Mouse (Mus musculus) embryonic facial prominence, embryonic 12.5 days (tissue): ENCODE measurements around the gene Tle1. TPM values are rescaled to one million over a fixed set of nuclear protein-coding genes. Genes with fewer than 3 reads are reported as not detected.
A peak's percentile ranks its signal among the peaks of the same experiment; 100 is the strongest.

Experiments used
- ATAC-seq: fragments of 200-750 bp; cut with Nextera tagmentation; 2 replicates; pipeline ENCODE4 v1.8.0; 2017; ENCODE audit not compliant: insufficient number of reproducible peaks, insufficient read depth, low FRiP score, low TSS enrichment
- H3K27ac ChIP-seq: fragments of 300-500 bp; sonication (generic); 2 replicates; pipeline ENCODE4 v1.5.1; 2016; ENCODE audit warnings: mild to moderate bottlenecking
- H3K27me3 ChIP-seq: fragments of 300-500 bp; sonication (generic); 2 replicates; pipeline ENCODE4 v1.6.1; 2016; ENCODE audit warnings: mild to moderate bottlenecking, moderate library complexity
- H3K36me3 ChIP-seq: fragments of 300-500 bp; sonication (generic); 2 replicates; pipeline ENCODE4 v1.6.1; 2016; ENCODE audit warnings: mild to moderate bottlenecking
- H3K4me1 ChIP-seq: fragments of 300-500 bp; sonication (generic); 2 replicates; pipeline ENCODE4 v1.6.1; 2016
- H3K4me2 ChIP-seq: fragments of 300-500 bp; sonication (generic); replicated peaks from 2 replicates; pipeline ENCODE4 v1.6.1; 2016; ENCODE audit warnings: mild to moderate bottlenecking, moderate library complexity
- H3K4me3 ChIP-seq: fragments of 300-500 bp; sonication (generic); 2 replicates; pipeline ENCODE4 v1.5.1; 2016; ENCODE audit warnings: mild to moderate bottlenecking
- H3K9ac ChIP-seq: fragments of 300-500 bp; sonication (generic); 2 replicates; pipeline ENCODE4 v1.6.1; 2016; ENCODE audit warnings: mild to moderate bottlenecking, moderate library complexity
- H3K9me3 ChIP-seq: fragments of 300-500 bp; sonication (generic); 2 replicates; pipeline ENCODE4 v1.6.1; 2016; ENCODE audit warnings: mild to moderate bottlenecking, moderate library complexity
- whole genome bisulfite sequencing: fragments of 180-500 bp; shearing (Covaris S2); methylation state at CpG from one replicate; pipeline ENCODE4 v1.1.7; 2016; 5-methylcytosine and 5-hydroxymethylcytosine counted together
- polyA plus RNA-seq: library from polyadenylated mRNA; unstranded; fragments of >200 nt; fragmentation: Nextera tagmentation; extraction: Ambion mirVana; gene quantifications from 2 replicates; pipeline ENCODE4 v1.2.1, GENCODE M21; 2016

Tle1 gene
- polyA plus RNA-seq, 1 experiment from 2014 or later = 58.1 TPM

GRCm38 (mm10) chr4:72195116-72195835 is 5.4 kb downstream of the Tle1 start:
- Histone ChIP-seq H3K4me3 (no peak overlapping the region), H3K9me3 (no peaks in the 10 kb centered on the region), H3K36me3 (peaks cover 9% of the 10 kb centered on the region; the same call in 1 of the 2 replicates), H3K4me1 (peaks cover 26% of the 10 kb centered on the region), H3K4me2 (peak overlapping the region; percentile 58), H3K27ac (no peak overlapping the region), H3K9ac (no peak overlapping the region), H3K27me3 (no peaks in the 10 kb centered on the region)
- ATAC-seq = no peak
- WGBS = 32% methylated on average over 6 of the region's 6 CpGs

DNA sequence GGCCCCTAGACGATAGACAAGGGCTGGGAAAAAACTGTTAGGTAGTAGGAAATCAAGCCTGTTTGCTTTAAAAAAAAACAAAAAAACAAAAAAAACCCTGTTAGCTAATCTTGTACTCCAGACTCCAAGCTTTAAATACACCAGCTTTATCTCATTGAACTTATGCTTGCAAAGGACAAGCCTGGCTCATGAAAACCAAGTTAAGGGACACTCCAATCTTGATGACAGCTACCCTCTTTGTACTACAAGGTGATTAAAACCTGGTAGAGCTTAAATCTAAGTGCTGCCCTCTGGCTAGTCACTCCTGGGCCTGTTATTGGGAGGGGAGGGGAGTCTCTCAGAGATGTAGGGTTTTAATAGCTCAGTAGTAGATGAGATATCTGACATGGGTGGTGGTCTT is 7.4 kb downstream of the Tle1 start:
- H3K4me1 ChIP-seq = peaks cover 26% of the 10 kb centered on the region
- no peaks in the 10 kb centered on the region for H3K9me3 ChIP-seq
- H3K4me2 ChIP-seq = no peak overlapping the region
- WGBS = 79% methylated on average over 1 of the region's 1 CpGs
- no peak overlapping the region for H3K27ac ChIP-seq
- no peaks in the 10 kb centered on the region for H3K27me3 ChIP-seq
- H3K4me3 ChIP-seq = no peak overlapping the region
- ATAC-seq = no peak
- H3K9ac ChIP-seq = no peak overlapping the region
- H3K36me3 ChIP-seq = peaks cover 9% of the 10 kb centered on the region; the same call in 1 of the 2 replicates

GRCm38 (mm10) chr4:72184476-72184875 is 16.2 kb downstream of the Tle1 start:
- no peak overlapping the region for H3K27ac ChIP-seq
- H3K9me3 ChIP-seq = no peaks in the 10 kb centered on the region
- no peak overlapping the region for H3K9ac ChIP-seq
- peaks cover 13% of the 10 kb centered on the region for H3K36me3 ChIP-seq
- no peak for ATAC-seq
- H3K27me3 ChIP-seq = no peaks in the 10 kb centered on the region
- no peak overlapping the region for H3K4me3 ChIP-seq
- H3K4me1 ChIP-seq = peaks cover 32% of the 10 kb centered on the region
- WGBS = 40% methylated on average over 5 of the region's 5 CpGs
- no peak overlapping the region for H3K4me2 ChIP-seq

DNA sequence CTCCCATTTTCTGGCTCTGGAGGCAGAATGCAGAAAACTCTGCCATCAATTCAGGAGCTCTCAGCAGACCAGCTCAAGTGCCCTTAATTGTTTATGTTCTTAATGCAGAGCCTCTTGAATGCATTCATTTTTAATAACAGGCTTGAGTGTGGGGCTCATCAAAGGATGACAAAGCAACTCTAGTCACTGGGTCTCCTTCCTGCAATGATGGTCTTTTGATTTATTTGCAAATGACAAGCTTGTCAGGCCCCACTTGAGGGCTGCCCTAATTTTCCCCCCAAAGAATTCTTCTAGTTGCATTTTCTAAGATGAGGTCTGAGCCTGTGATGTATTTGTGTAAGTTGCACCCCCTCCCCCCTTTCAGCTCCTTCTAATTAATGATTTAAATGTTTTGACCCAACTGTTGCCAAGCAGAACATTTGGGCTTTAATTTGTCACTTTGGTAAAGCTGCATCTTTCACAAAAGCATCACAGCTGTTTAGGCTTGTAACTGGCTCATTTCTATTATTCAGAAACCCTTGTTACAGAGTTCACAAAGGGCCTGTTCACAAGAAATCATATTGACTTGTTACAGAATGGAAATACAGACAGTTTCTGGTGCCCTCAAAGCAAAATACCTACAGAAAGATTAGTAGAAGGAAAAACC is 18.3 kb downstream of the Tle1 start:
- no peak overlapping the region for H3K9ac ChIP-seq
- no peak overlapping the region for H3K27ac ChIP-seq
- no peak overlapping the region for H3K4me2 ChIP-seq
- ATAC-seq = no peak
- H3K4me1 ChIP-seq = peaks cover 32% of the 10 kb centered on the region
- no peak overlapping the region for H3K4me3 ChIP-seq
- H3K9me3 ChIP-seq = no peaks in the 10 kb centered on the region
- peaks cover 13% of the 10 kb centered on the region for H3K36me3 ChIP-seq
- no peaks in the 10 kb centered on the region for H3K27me3 ChIP-seq

- peaks cover 14% of the 10 kb centered on the region; the same call in 1 of the 2 replicates for H3K36me3 ChIP-seq
- H3K9ac ChIP-seq = no peak overlapping the region
- H3K9me3 ChIP-seq = no peaks in the 10 kb centered on the region
- no peaks in the 10 kb centered on the region for H3K27me3 ChIP-seq
- no peak overlapping the region for H3K4me3 ChIP-seq
- peaks cover 2% of the 10 kb centered on the region; the same call in 1 of the 2 replicates for H3K4me1 ChIP-seq
- WGBS = 91% methylated on average over 1 of the region's 1 CpGs
- ATAC-seq = no peak
- H3K27ac ChIP-seq = no peak overlapping the region
- no peak overlapping the region for H3K4me2 ChIP-seq
Observed at GRCm38 (mm10) chr4:72175943-72176342, 24.8 kb downstream of the Tle1 start.

- no peak for ATAC-seq
- H3K4me3 ChIP-seq = no peak overlapping the region
- peaks cover 12% of the 10 kb centered on the region for H3K4me1 ChIP-seq
- WGBS = 11% methylated on average over 1 of the region's 1 CpGs
- H3K4me2 ChIP-seq = no peak overlapping the region
- H3K9ac ChIP-seq = no peak overlapping the region
- peaks cover 27% of the 10 kb centered on the region for H3K36me3 ChIP-seq
- H3K27me3 ChIP-seq = no peaks in the 10 kb centered on the region
- no peaks in the 10 kb centered on the region for H3K9me3 ChIP-seq
- H3K27ac ChIP-seq = no peak overlapping the region
Observed at GRCm38 (mm10) chr4:72168267-72168666, 32.5 kb downstream of the Tle1 start.

GRCm38 (mm10) chr4:72167761-72168229 is 32.9 kb downstream of the Tle1 start:
- H3K4me3 ChIP-seq = no peak overlapping the region
- no peak overlapping the region for H3K4me2 ChIP-seq
- H3K9ac ChIP-seq = no peak overlapping the region
- H3K36me3 ChIP-seq = peaks cover 29% of the 10 kb centered on the region
- no peaks in the 10 kb centered on the region for H3K9me3 ChIP-seq
- 14% methylated on average over 2 of the region's 2 CpGs for WGBS
- no peaks in the 10 kb centered on the region for H3K27me3 ChIP-seq
- ATAC-seq = 0 out of 2 replicates have a peak, but pooled peaks have one; percentile 29
- peak overlapping the region; percentile 41; the same call in 1 of the 2 replicates for H3K27ac ChIP-seq
- peaks cover 12% of the 10 kb centered on the region for H3K4me1 ChIP-seq

- no peak for ATAC-seq
- Histone ChIP-seq H3K4me2 (no peak overlapping the region), H3K36me3 (peaks cover 29% of the 10 kb centered on the region), H3K4me1 (peaks cover 12% of the 10 kb centered on the region), H3K4me3 (no peak overlapping the region), H3K9me3 (no peaks in the 10 kb centered on the region), H3K27me3 (no peaks in the 10 kb centered on the region), H3K9ac (no peak overlapping the region), H3K27ac (no peak overlapping the region)
- WGBS = 54% methylated on average over 3 of the region's 3 CpGs
Observed at GRCm38 (mm10) chr4:72167171-72167570, 33.5 kb downstream of the Tle1 start.

- Histone ChIP-seq H3K4me2 (no peak overlapping the region), H3K9ac (no peak overlapping the region), H3K27me3 (no peaks in the 10 kb centered on the region), H3K36me3 (peaks cover 29% of the 10 kb centered on the region), H3K9me3 (no peaks in the 10 kb centered on the region), H3K27ac (no peak overlapping the region), H3K4me1 (peaks cover 12% of the 10 kb centered on the region), H3K4me3 (no peak overlapping the region)
- no peak for ATAC-seq
- WGBS = 77% methylated on average over 2 of the region's 2 CpGs
Observed at GRCm38 (mm10) chr4:72166561-72166960, 34.2 kb downstream of the Tle1 start.

DNA sequence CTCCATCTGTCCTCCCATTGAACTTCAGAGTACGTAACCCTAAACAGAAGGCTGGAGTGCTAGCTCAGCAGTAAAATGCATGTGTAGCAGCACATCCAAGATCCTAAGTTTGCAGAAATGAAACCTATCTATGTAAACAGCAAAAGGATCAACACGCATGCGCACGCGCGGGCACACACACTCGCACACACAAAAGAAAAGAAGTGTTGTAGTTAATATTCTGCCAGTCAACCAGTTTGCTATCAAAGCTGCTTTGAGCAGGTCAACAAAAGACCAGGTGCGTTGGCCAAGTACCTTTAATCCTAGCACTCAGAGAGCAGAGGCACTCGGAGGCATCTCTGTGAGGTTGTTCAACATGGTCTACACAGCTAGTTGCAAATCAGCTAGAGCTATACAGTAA is 35.0 kb downstream of the Tle1 start:
- Histone ChIP-seq H3K4me1 (peaks cover 12% of the 10 kb centered on the region), H3K9ac (no peak overlapping the region), H3K36me3 (peaks cover 27% of the 10 kb centered on the region), H3K4me3 (no peak overlapping the region), H3K4me2 (no peak overlapping the region), H3K27me3 (no peaks in the 10 kb centered on the region), H3K9me3 (no peaks in the 10 kb centered on the region), H3K27ac (no peak overlapping the region)
- WGBS = 96% methylated on average over 9 of the region's 9 CpGs
- ATAC-seq = no peak

- Histone ChIP-seq H3K4me2 (no peak overlapping the region), H3K27me3 (no peaks in the 10 kb centered on the region), H3K9ac (no peak overlapping the region), H3K36me3 (peaks cover 29% of the 10 kb centered on the region), H3K4me3 (no peak overlapping the region), H3K27ac (no peak overlapping the region), H3K4me1 (peaks cover 2% of the 10 kb centered on the region), H3K9me3 (no peaks in the 10 kb centered on the region)
- no peak for ATAC-seq
- 93% methylated on average over 4 of the region's 4 CpGs for WGBS
Observed at GRCm38 (mm10) chr4:72162445-72163218, 38.1 kb downstream of the Tle1 start.
